ENCODE assay signal across 11 mouse cellular contexts in the genomic region with DNA sequence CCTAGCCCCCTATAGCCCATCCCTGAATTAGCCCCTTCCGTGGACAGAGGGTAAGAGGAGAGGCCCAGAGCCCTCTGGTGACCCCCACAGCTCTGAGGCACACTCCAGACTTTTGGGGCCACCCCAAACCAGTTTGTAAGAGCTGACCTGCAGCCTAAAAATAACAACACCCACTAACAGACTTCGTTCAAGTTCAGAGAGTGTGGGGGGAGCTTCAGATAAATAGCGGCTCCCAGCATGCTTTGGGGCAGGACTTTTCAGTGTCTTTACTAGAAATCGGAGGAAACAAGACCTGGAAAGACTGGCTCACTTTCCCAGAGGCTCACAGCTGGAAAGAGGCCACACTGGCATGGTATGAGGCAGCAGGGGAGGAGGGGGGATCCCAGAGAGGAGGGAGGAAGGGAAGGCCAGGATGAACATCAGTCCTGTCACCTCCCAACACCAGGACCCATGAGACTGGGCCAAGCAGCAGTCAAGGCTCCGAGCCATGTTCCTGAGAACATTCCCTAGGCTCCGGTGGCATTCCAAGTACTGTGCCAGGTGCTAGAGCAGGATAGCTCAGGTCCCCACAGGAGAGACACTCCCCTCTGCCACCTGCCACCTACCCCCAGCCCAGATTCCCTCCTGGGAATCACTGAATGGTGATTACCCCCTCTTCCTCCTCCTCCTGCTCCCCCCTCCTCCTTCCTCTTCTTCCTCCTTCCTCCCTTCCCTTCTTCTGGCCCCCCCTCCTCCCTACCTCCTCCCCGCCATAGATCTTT. TPM values are rescaled to one million over a fixed set of nuclear protein-coding genes. Genes with fewer than 3 reads are reported as not detected.
DNase-seq lines count a peak whose midpoint lies in the region; ATAC-seq and TF ChIP-seq lines count a peak whose summit lies in the region.
"Had no signal": no experiment of that assay in that cellular context is flagged by ENCODE, and none has a peak within 500 bp of the region (broad histone marks: within the 10 kb centered on the region; RNA-seq: fewer than 3 reads in every experiment).

No protein-coding gene starts in this region.

- no peak for ATAC-seq in hindbrain, embryonic 16.5 days
- no peak for ATAC-seq in limb, embryonic 12.5 days (ENCODE audit: insufficient number of reproducible peaks, insufficient read depth, low FRiP score, low TSS enrichment, low read depth)

- 75% methylated on average over 7 of the region's 7 CpGs for WGBS in hindbrain, embryonic 10.5 days
- WGBS in hindbrain, embryonic 16.5 days = 77% methylated on average over 6 of the region's 7 CpGs
- WGBS in limb, embryonic 12.5 days = 70% methylated on average over 7 of the region's 7 CpGs

- no peak for TF ChIP-seq POLR2A in CH12.LX (IDR thresholded peaks at IDR 0.05; ENCODE audit: low read depth, low read length)

- 0 out of 2 replicates have a peak, but pooled peaks cover 2% of the 10 kb centered on the region for H3K36me3 ChIP-seq in hindbrain, embryonic 10.5 days
- no peaks in the 10 kb centered on the region for H3K36me3 ChIP-seq in hindbrain, embryonic 16.5 days (ENCODE audit: control insufficient read depth, insufficient read depth, low read length)
- no peaks in the 10 kb centered on the region for H3K36me3 ChIP-seq in CH12.LX (replicated peaks in 1 of 2; ENCODE audit: control insufficient read depth in 1 of 2, insufficient read depth in 1 of 2, low read length in 1 of 2)
- H3K36me3 ChIP-seq in limb, embryonic 12.5 days = peaks cover 63% of the 10 kb centered on the region

- in situ Hi-C loops in CH12.LX (cut with MboI; ENCODE audit: low pct_ligation_motif_present, low pct_unique_long_range_greater_than_20kb, low sequenced_read_pairs) = loop anchor here (5.0 kb wide), 1 partner anchor 34 kb away; no protein-coding TSS in a partner anchor

- no peaks in the 10 kb centered on the region for H3K9me3 ChIP-seq in hindbrain, embryonic 10.5 days
- H3K9me3 ChIP-seq in hindbrain, embryonic 16.5 days (ENCODE audit: control insufficient read depth, low read length) = no peaks in the 10 kb centered on the region
- no peaks in the 10 kb centered on the region for H3K9me3 ChIP-seq in CH12.LX (replicated peaks; ENCODE audit: low read length)
- H3K9me3 ChIP-seq in limb, embryonic 12.5 days = no peaks in the 10 kb centered on the region
- H3K9me3 ChIP-seq: neural tube, embryonic 13.5 days had no signal

- dilution Hi-C loops in CH12.LX (cut with MboI; ENCODE audit: extremely low pct_ligation_motif_present, extremely low pct_unique_long_range_greater_than_20kb, low sequenced_read_pairs) = no loop called here

- H3K4me3 ChIP-seq in hindbrain, embryonic 10.5 days = no peak overlapping the region
- H3K4me3 ChIP-seq in hindbrain, embryonic 16.5 days (ENCODE audit: low read length) = no peak overlapping the region
- peak overlapping the region in 1 of 3 experiments; percentile 35 for H3K4me3 ChIP-seq in CH12.LX (replicated peaks in 1 of 3; ENCODE audit: low read depth in 2 of 3, low read length in 2 of 3, poor library complexity in 1 of 3)
- no peak overlapping the region for H3K4me3 ChIP-seq in limb, embryonic 12.5 days (replicated peaks)
- H3K4me3 ChIP-seq: neural tube, embryonic 13.5 days had no signal

- no peak overlapping the region for H3K4me2 ChIP-seq in hindbrain, embryonic 16.5 days (ENCODE audit: low read length)
- peak overlapping the region; percentile 32; the same call in 1 of the 2 replicates for H3K4me2 ChIP-seq in CH12.LX (ENCODE audit: insufficient read depth, low read depth, poor library complexity, severe bottlenecking)
- H3K4me2 ChIP-seq in limb, embryonic 12.5 days = no peak overlapping the region
- H3K4me2 ChIP-seq: neural tube, embryonic 13.5 days had no signal

- H3K9ac ChIP-seq in hindbrain, embryonic 16.5 days (ENCODE audit: low read depth, low read length) = no peak overlapping the region
- H3K9ac ChIP-seq in CH12.LX (ENCODE audit: insufficient read depth, low read depth) = no peak overlapping the region
- 0 out of 2 replicates have a peak overlapping the region, but pooled peaks have one; percentile 8 for H3K9ac ChIP-seq in limb, embryonic 12.5 days (replicated peaks)
- H3K9ac ChIP-seq: neural tube, embryonic 13.5 days had no signal

- peaks cover 40% of the 10 kb centered on the region for H3K4me1 ChIP-seq in hindbrain, embryonic 10.5 days (replicated peaks)
- H3K4me1 ChIP-seq in hindbrain, embryonic 16.5 days (ENCODE audit: control insufficient read depth, insufficient read depth, low read depth, low read length) = no peaks in the 10 kb centered on the region
- H3K4me1 ChIP-seq in CH12.LX (ENCODE audit: control insufficient read depth in 1 of 2, insufficient read depth in 2 of 2) = peaks cover 22 to 57% of the 10 kb centered on the region in 2 experiments
- peaks cover 46% of the 10 kb centered on the region for H3K4me1 ChIP-seq in limb, embryonic 12.5 days (replicated peaks)

- no peaks in the 10 kb centered on the region for H3K79me2 ChIP-seq in CH12.LX (replicated peaks; ENCODE audit: control insufficient read depth, extremely low read depth, insufficient read depth, poor library complexity, severe bottlenecking)

- peak; percentile 59 for DNase-seq in adrenal gland, postnatal 10 days
- DNase-seq in adrenal gland, adult 8-10 months = no peak
- DNase-seq in hindbrain, embryonic 10.5 days (ENCODE audit: low spot score) = no peak
- DNase-seq in CH12.LX (ENCODE audit: extremely low read depth) = peak; percentile 44
- no peak for DNase-seq in MN1 (ENCODE audit: low spot score)
- DNase-seq in cerebellum, adult 8-10 months = no peak
- DNase-seq: cerebellum, adult 2 months; midbrain, embryonic 14.5 days had no signal

- TF ChIP-seq CTCF in CH12.LX (conservative IDR thresholded peaks at IDR 0.05 in 1 of 2, IDR thresholded peaks at IDR 0.05 in 1 of 2; ENCODE audit: low read depth in 2 of 2, low read length in 2 of 2) = no peak

- no peak for TF ChIP-seq RAD21 in CH12.LX (IDR thresholded peaks at IDR 0.05; ENCODE audit: low read depth, low read length)

- no peaks in the 10 kb centered on the region; the same call in 1 of the 2 replicates for H3K27me3 ChIP-seq in hindbrain, embryonic 10.5 days (ENCODE audit: insufficient read depth, poor library complexity, severe bottlenecking)
- no peaks in the 10 kb centered on the region for H3K27me3 ChIP-seq in hindbrain, embryonic 16.5 days (replicated peaks; ENCODE audit: control insufficient read depth, insufficient read depth, low read length)
- no peaks in the 10 kb centered on the region for H3K27me3 ChIP-seq in CH12.LX (replicated peaks)
- no peaks in the 10 kb centered on the region for H3K27me3 ChIP-seq in limb, embryonic 12.5 days
- H3K27me3 ChIP-seq: neural tube, embryonic 13.5 days had no signal

- H3K27ac ChIP-seq in hindbrain, embryonic 10.5 days = peak overlapping the region; percentile 31
- no peak overlapping the region for H3K27ac ChIP-seq in hindbrain, embryonic 16.5 days (ENCODE audit: low read depth, low read length)
- H3K27ac ChIP-seq in CH12.LX (ENCODE audit: insufficient read depth, low read depth) = no peak overlapping the region
- peak overlapping the region; percentile 90 for H3K27ac ChIP-seq in limb, embryonic 12.5 days
- H3K27ac ChIP-seq: neural tube, embryonic 13.5 days had no signal

- TF ChIP-seq EP300 in CH12.LX (IDR thresholded peaks at IDR 0.05; ENCODE audit: low read length) = no peak

TF ChIP-seq in CH12.LX, 34 proteins besides CTCF, POLR2A, EP300 and RAD21:
- TF ChIP-seq UBTF (IDR thresholded peaks at IDR 0.05; ENCODE audit: low read depth, low read length) = no peak
- TF ChIP-seq CHD1 (IDR thresholded peaks at IDR 0.05; ENCODE audit: low read depth, low read length) = no peak
- TF ChIP-seq SIN3A (IDR thresholded peaks at IDR 0.05; ENCODE audit: low read length) = no peak
- no peak for TF ChIP-seq ZNF384 (IDR thresholded peaks at IDR 0.05; ENCODE audit: low read depth, low read length)
- TF ChIP-seq NELFE (IDR thresholded peaks at IDR 0.05; ENCODE audit: low read depth, low read length) = no peak
- TF ChIP-seq MEF2A (IDR thresholded peaks at IDR 0.05; ENCODE audit: borderline replicate concordance, low read depth, low read length) = no peak
- no peak for TF ChIP-seq HCFC1 (IDR thresholded peaks at IDR 0.05; ENCODE audit: low read depth, low read length)
- TF ChIP-seq BHLHE40 (IDR thresholded peaks at IDR 0.05; ENCODE audit: low read depth, low read length) = no peak
- TF ChIP-seq KAT2A (IDR thresholded peaks at IDR 0.05; ENCODE audit: insufficient replicate concordance, low read length) = no peak
- no peak for TF ChIP-seq POLR2AphosphoS2 (IDR thresholded peaks at IDR 0.05; ENCODE audit: low read depth, low read length)
- TF ChIP-seq JUN (IDR thresholded peaks at IDR 0.05; ENCODE audit: insufficient read depth, low read depth, low read length) = no peak
- TF ChIP-seq SMC3 (IDR thresholded peaks at IDR 0.05; ENCODE audit: low read depth, low read length) = no peak

RNA-seq across cellular contexts. Expression of a gene that starts 20.7 kb away (rescaled TPM):
- total RNA-seq in adrenal gland, postnatal 10 days (2021) = 10 to 100 TPM; 40.5 to 42.0 TPM
- 10 to 100 TPM; 17.8 to 25.0 (median 21.1) TPM for total RNA-seq in adrenal gland, adult 8-10 months (2022)
- polyA plus RNA-seq in hindbrain, embryonic 10.5 days (2016; fragmentation: Nextera tagmentation; extraction: Ambion mirVana) = 8.5 and 10.5 TPM in 2 replicates
- polyA plus RNA-seq in hindbrain, embryonic 16.5 days (2015; fragmentation: Nextera tagmentation; extraction: Ambion mirVana) = 10.1 and 17.2 TPM in 2 replicates
- total RNA-seq in CH12.LX (2012; rRNA removed) = 0.04 and 0.08 TPM in 2 replicates
- total RNA-seq in CH12.LX (2014; rRNA removed) = 0.05 and 0.09 TPM in 2 replicates
- polyA plus RNA-seq in CH12.LX (2012; ENCODE audit: insufficient read length, low read depth) = 0.40 and 0.44 TPM in 2 replicates
- 28.6 and 32.6 TPM in 2 replicates for polyA plus RNA-seq in limb, embryonic 12.5 days (2016; fragmentation: Nextera tagmentation; extraction: Ambion mirVana)

RNA-seq across cellular contexts. Expression of a gene that starts 54.2 kb away (rescaled TPM):
- total RNA-seq in adrenal gland, postnatal 10 days (2021) = 10 to 100 TPM; 47.9 to 66.6 TPM
- 10 to 100 TPM; 17.3 to 23.5 (median 19.4) TPM for total RNA-seq in adrenal gland, adult 8-10 months (2022)
- 47.3 and 55.7 TPM in 2 replicates for polyA plus RNA-seq in hindbrain, embryonic 10.5 days (2016; fragmentation: Nextera tagmentation; extraction: Ambion mirVana)
- polyA plus RNA-seq in hindbrain, embryonic 16.5 days (2015; fragmentation: Nextera tagmentation; extraction: Ambion mirVana) = 34.6 and 45.4 TPM in 2 replicates
- 29.1 and 38.3 TPM in 2 replicates for total RNA-seq in CH12.LX (2012; rRNA removed)
- 50.3 and 52.9 TPM in 2 replicates for total RNA-seq in CH12.LX (2014; rRNA removed)
- polyA plus RNA-seq in CH12.LX (2012; ENCODE audit: insufficient read length, low read depth) = 99.3 and 106 TPM in 2 replicates
- polyA plus RNA-seq in limb, embryonic 12.5 days (2016; fragmentation: Nextera tagmentation; extraction: Ambion mirVana) = 29.2 and 32.9 TPM in 2 replicates

Comparison
In these comparisons a context has a peak if more than half of its experiments do, and no peak if none do; other contexts are left out.
1. DNase-seq: peak in adrenal gland, postnatal 10 days (single experiment) and CH12.LX (single experiment); none in adrenal gland, adult 8-10 months (single experiment), hindbrain, embryonic 10.5 days (single experiment), MN1 (single experiment) and cerebellum, adult 8-10 months (single experiment).
2. H3K27ac ChIP-seq: peak in hindbrain, embryonic 10.5 days (single experiment) and limb, embryonic 12.5 days (single experiment); none in hindbrain, embryonic 16.5 days (single experiment) and CH12.LX (single experiment).